Mouse (Mus musculus) right cerebral cortex, postnatal 4 days (tissue): Measurements from ENCODE around the gene Map10.

Experiments
- DNase-seq: peaks from one replicate; pipeline ENCODE4 v3.0.0-alpha.2; 2022

The Map10 gene

DNA sequence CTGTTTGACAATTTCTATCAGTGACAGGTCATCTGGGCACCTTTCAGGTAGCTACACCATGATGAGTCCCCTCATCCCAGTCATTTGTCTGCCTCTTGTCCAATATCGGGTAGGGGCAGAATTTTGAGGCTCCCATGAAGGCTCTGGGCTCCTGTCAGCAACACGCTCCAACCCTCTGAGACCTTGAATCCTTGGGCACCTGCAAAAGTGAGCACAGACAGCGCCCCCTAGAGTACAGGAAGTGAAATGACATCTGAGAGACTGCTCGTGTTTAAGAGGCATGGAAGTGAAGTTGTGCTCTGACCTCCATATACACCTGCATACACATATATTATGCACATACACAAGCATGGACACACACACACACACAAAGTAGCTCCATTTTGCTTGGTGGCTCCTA, 49.3 kb downstream of the Map10 start:
- no peak for DNase-seq

- DNase-seq = no peak
These were observed 53.1 kb downstream of the Map10 start for GRCm38 (mm10) chr8:125722675-125723074.
